Mouse (Mus musculus) midbrain, embryonic 14.5 days (tissue): ENCODE results near the gene Prkca. TPM values are rescaled to one million over a fixed set of nuclear protein-coding genes. Genes with fewer than 3 reads are reported as not detected.

ENCODE experiments used
- ATAC-seq: fragments of 200-750 bp; cut with Nextera tagmentation; 2 replicates; pipeline ENCODE4 v1.8.0; 2017; ENCODE audit warnings: moderate number of reproducible peaks, moderate library complexity; ENCODE audit not compliant: low FRiP score, low TSS enrichment
- DNase-seq: peaks from one replicate; pipeline ENCODE4 v3.0.0-alpha.2; 2015
- H3K27ac ChIP-seq: fragments of 300-500 bp; sonication (generic); replicated peaks from 2 replicates; pipeline ENCODE4 v1.5.1; 2014; ENCODE audit warnings: mild to moderate bottlenecking, low read depth, low read length, moderate library complexity
- H3K27me3 ChIP-seq: fragments of 300-500 bp; sonication (generic); 2 replicates; pipeline ENCODE4 v1.6.1; 2014; ENCODE audit warnings: low read length, control low read depth, mixed read lengths; ENCODE audit not compliant: control insufficient read depth, insufficient read depth
- H3K36me3 ChIP-seq: fragments of 300-500 bp; sonication (generic); 2 replicates; pipeline ENCODE4 v1.6.1; 2014; ENCODE audit warnings: low read length, control low read depth; ENCODE audit not compliant: control insufficient read depth, insufficient read depth
- H3K4me1 ChIP-seq: fragments of 300-500 bp; sonication (generic); 2 replicates; pipeline ENCODE4 v1.6.1; 2014; ENCODE audit warnings: mild to moderate bottlenecking, antibody characterized with exemption, low read length, control low read depth; ENCODE audit not compliant: control insufficient read depth, insufficient read depth
- H3K4me2 ChIP-seq: fragments of 300-500 bp; sonication (generic); 2 replicates; pipeline ENCODE4 v1.6.1; 2014; ENCODE audit warnings: mild to moderate bottlenecking, low read length, moderate library complexity
- H3K4me3 ChIP-seq: fragments of 300-500 bp; sonication (generic); replicated peaks from 2 replicates; pipeline ENCODE4 v1.5.1; 2014; ENCODE audit warnings: low read depth, low read length
- H3K9ac ChIP-seq: fragments of 300-500 bp; sonication (generic); replicated peaks from 2 replicates; pipeline ENCODE4 v1.6.1; 2014; ENCODE audit warnings: mild to moderate bottlenecking, low read length, moderate library complexity
- H3K9me3 ChIP-seq: fragments of 300-500 bp; sonication (generic); 2 replicates; pipeline ENCODE4 v1.6.1; 2016; ENCODE audit warnings: low read length, control low read depth, mixed read lengths; ENCODE audit not compliant: control insufficient read depth
- WGBS: fragments of 180-500 bp; shearing (Covaris S2); extraction: QIAGEN DNeasy Blood & Tissue Kit; methylation state at CpG from one replicate; pipeline ENCODE4 v1.1.7; 2014; 5-methylcytosine and 5-hydroxymethylcytosine counted together
- polyA plus RNA-seq: library from polyadenylated mRNA; unstranded; fragments of >200 nt; fragmentation: Nextera tagmentation; extraction: Ambion mirVana; gene quantifications from 2 replicates; pipeline ENCODE4 v1.2.1, GENCODE M21; 2014

Prkca gene
- polyA plus RNA-seq, 1 experiment from 2014 or later, result 7.6 TPM

DNA sequence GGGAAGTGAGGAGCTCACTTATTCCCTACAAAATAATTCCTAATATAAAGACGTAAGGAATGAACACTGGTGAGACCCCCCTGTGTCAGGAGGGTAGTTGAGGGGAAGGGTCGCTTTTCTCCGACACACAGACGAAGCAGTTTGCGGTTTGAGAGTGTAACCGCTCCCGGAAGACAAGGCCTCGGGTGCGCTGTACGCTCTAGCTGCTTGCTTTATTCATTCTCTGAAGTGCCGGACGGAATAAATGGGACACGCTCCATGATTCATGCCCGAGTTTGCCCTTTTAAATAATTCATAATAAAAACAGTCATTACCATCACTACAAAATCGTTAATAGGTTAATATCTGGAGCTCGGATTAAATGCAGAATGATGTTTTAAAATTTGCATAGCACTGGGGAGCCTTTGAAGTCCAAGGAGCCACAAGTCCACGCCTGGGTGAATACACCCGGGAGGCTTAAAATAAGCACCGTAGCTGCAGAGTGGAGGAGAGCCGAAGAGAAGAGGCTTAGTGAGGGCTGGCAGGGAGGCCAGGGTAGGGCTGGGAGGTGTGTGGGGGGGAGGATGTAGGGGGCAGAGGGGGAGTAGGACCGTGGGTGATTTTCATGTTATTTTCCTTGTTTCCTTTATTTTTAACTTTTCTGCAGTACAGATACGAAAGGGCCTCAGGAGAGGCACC lies 364.1 kb downstream of the Prkca start:
- Histone ChIP-seq H3K9me3 (no peaks in the 10 kb centered on the region), H3K9ac (no peak overlapping the region; the same call in 1 of the 2 replicates), H3K36me3 (peaks cover 9% of the 10 kb centered on the region; the same call in 1 of the 2 replicates), H3K4me2 (peak overlapping the region; percentile 28), H3K4me3 (no peak overlapping the region), H3K4me1 (peaks cover 19% of the 10 kb centered on the region), H3K27me3 (no peaks in the 10 kb centered on the region), H3K27ac (peak overlapping the region; percentile 68)
- ATAC-seq, result peak; percentile 67; the same call in 1 of the 2 replicates
- WGBS, result 4% methylated on average over 22 of the region's 22 CpGs
- DNase-seq, result peak; percentile 79

DNA sequence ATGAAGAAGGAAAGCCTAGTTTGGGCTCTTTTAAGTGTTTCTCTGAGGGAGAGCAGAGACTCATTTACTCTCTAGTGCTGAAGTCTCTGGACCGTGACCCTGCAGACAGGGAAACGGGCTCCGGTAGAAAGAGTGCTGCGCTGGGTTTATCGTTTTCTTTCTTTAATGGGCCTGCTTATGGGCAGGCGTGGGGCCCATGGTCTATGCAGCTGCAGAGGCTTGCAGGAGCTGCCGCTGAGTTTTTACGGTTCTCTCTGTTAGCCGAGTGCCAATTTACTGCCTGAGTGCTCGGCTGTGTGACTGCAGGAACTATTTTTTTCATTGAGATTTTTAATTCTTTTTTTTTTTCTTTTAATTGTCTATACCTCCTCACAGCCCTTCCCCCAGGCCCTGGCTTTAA lies 373.8 kb downstream of the Prkca start:
- WGBS, result 22% methylated on average over 10 of the region's 10 CpGs
- no peak overlapping the region for H3K9ac ChIP-seq

DNA sequence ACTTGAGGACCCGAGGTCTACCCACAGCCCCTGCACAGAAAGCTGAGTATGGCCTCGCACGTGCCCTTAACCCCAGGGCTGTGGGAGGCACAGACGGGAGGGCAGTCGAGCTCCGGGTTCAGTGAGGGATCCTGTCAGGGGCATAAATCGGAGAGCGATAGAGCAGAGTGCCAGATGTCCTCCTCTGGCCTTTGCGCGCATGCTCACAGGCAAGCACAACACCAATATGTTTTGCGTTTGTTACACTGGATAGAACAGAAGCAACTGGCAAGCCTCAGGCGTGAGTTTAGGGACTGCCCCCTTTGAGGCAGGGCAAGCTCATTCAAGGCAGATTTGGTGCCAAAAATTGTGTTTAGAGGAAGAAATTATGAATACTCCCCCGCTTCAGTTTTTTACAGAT lies 375.6 kb downstream of the Prkca start:
- Histone ChIP-seq H3K4me2 (no peak overlapping the region), H3K27ac (no peak overlapping the region), H3K27me3 (no peaks in the 10 kb centered on the region), H3K36me3 (no peaks in the 10 kb centered on the region), H3K4me3 (no peak overlapping the region), H3K9me3 (no peaks in the 10 kb centered on the region), H3K4me1 (peaks cover 16% of the 10 kb centered on the region; the same call in 1 of the 2 replicates), H3K9ac (no peak overlapping the region)
- no peak for ATAC-seq
- no peak for DNase-seq
- WGBS, result 74% methylated on average over 13 of the region's 13 CpGs

More for the DNA sequence above, 373.8 kb downstream of the Prkca start:
- H3K4me1 ChIP-seq, result peaks cover 16% of the 10 kb centered on the region; the same call in 1 of the 2 replicates
- ATAC-seq (no peak), DNase-seq (peak; percentile 42)
- H3K36me3 ChIP-seq, result 0 out of 2 replicates have a peak, but pooled peaks cover 2% of the 10 kb centered on the region
- H3K9me3 ChIP-seq, result no peaks in the 10 kb centered on the region
- no peak overlapping the region for H3K4me3 ChIP-seq
- no peaks in the 10 kb centered on the region for H3K27me3 ChIP-seq
- no peak overlapping the region for H3K4me2 ChIP-seq
- no peak overlapping the region for H3K27ac ChIP-seq

DNA sequence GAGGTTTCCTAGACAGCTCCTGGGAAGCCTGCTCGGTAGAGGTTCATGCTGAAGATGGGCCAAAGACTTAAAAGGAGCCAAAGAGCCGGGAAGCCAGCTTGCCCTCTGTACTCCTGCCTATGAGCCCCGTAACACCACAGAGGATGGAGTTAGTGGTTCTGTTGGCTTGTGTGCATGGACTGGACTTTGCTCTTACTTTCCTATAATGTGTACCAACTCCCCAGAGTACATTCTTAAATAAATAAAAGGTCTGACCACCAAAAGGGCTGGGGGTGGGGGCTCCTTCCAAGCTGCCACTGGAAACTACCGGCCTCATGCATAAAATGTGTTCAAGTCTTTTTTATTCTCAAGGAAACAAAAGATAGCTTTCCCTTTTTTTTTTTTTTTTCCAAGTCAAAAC lies 377.5 kb downstream of the Prkca start:
- ATAC-seq (no peak), DNase-seq (no peak)
- 87% methylated on average over 4 of the region's 4 CpGs for WGBS
- Histone ChIP-seq H3K4me1 (peaks cover 16% of the 10 kb centered on the region; the same call in 1 of the 2 replicates), H3K9ac (no peak overlapping the region), H3K9me3 (no peaks in the 10 kb centered on the region), H3K27ac (no peak overlapping the region), H3K4me2 (no peak overlapping the region), H3K36me3 (no peaks in the 10 kb centered on the region), H3K27me3 (no peaks in the 10 kb centered on the region), H3K4me3 (no peak overlapping the region)

DNA sequence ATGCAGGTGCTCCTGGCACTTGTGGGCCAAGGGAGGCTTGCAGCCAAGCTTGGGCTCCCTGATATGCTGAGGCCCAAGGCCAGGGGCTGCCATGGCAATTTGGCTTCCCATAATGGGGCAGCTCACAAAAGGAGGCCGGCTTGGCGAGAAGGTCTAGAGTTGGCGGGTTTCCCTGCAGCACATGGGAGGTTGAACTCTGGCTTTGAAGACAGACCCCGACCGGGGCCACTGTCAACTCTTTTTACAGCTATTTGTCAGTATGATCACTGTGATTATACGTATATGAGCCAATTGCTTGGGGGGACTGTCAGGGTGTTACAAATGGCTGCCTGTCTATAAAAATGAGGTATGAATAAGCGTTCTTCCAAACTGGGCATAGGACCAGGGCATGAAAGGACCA lies 378.3 kb downstream of the Prkca start:
- H3K9ac ChIP-seq, result no peak overlapping the region
- H3K4me1 ChIP-seq, result peaks cover 13% of the 10 kb centered on the region; the same call in 1 of the 2 replicates
- H3K36me3 ChIP-seq, result no peaks in the 10 kb centered on the region
- ATAC-seq (peak; percentile 43; the same call in 1 of the 2 replicates), DNase-seq (peak; percentile 69)
- H3K4me2 ChIP-seq, result no peak overlapping the region
- no peaks in the 10 kb centered on the region for H3K9me3 ChIP-seq
- 75% methylated on average over 7 of the region's 7 CpGs for WGBS
- H3K4me3 ChIP-seq, result no peak overlapping the region
- no peak overlapping the region for H3K27ac ChIP-seq
- no peaks in the 10 kb centered on the region for H3K27me3 ChIP-seq

DNA sequence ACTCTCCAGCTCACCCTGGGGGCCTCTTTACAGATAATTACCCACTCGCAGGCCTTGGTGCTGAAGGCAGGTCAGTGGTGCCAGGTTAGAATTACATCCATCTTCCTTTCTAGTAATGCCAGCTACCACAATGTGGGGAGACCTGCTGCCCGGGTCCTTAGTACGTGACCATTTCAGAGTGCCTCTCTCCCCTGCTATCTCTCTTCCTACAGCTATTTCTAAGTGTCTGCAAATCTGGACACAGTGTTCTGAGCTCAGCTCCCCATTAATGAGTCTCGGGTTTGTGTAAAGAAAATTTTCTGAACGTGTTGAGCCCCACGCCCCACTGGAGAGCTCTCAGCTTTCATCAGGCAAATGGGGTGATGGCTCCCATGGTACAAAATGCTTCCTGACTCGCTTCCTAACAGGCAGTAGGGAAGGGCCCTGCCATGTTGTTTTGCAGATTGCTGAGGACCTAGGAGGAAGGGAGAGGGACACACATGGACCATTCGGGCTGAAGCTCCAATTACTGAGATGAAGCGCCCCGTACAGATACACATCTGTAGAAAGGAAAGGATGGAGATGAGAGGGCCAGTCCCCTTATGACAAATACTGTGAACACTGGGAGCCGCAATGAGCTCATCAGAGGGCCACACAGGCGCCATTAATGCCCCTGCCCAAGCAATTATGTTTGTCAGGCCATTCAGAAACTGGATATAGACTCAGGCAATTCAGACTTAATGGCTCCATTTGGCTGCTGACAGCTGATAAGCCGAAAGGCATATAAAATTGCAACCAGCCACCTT lies 386.0 kb downstream of the Prkca start:
- Histone ChIP-seq H3K36me3 (0 out of 2 replicates have a peak, but pooled peaks cover 4% of the 10 kb centered on the region), H3K9me3 (no peaks in the 10 kb centered on the region), H3K4me1 (no peaks in the 10 kb centered on the region), H3K27ac (peak overlapping the region; percentile 42), H3K27me3 (no peaks in the 10 kb centered on the region), H3K4me3 (no peak overlapping the region), H3K9ac (no peak overlapping the region), H3K4me2 (no peak overlapping the region)
- WGBS, result 80% methylated on average over 13 of the region's 13 CpGs
- DNase-seq, result no peak
- ATAC-seq, result no peak

DNA sequence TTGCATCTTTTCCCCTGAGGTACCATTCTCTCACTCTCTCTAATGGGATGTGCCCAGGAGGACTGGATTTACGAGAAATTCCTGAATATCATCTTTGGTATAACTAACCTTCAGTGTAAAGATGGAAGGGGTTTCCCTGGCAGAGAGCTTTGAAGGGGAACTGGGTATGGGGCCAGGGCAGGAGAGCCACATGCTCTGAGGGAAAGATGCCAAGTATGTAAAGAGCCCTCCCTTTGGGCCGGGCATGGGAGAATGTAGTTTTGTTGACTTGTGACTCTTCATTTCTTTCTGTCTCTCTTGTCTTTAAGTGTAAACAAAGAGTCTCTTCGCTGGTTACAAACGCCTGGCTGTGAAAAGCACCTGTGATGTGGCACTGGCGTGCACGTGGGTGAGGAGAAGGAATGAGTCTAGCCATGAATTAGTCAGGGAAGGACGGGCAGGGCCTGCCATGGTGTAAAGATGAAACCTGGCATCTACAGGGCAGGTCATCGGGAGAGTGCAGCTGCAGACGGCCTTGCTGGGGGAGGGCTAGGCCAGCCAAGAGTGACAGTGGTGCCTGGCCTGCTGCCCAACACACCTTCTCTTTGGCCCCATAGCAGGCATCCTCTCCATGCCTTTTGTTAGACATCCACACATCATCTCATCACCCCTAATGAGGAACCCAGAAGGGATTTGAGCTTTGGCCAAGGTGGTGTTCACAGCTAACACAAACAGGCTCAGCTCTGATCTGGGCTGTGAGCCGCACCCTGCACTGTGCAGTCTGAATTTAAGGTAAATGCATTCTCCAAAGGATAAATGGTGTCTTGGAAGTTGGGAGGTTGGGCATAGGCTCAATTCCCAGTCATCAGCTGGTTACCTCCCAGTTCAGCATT lies 388.3 kb downstream of the Prkca start:
- Histone ChIP-seq H3K27ac (no peak overlapping the region), H3K4me1 (no peaks in the 10 kb centered on the region), H3K9ac (no peak overlapping the region), H3K4me2 (no peak overlapping the region), H3K36me3 (0 out of 2 replicates have a peak, but pooled peaks cover 7% of the 10 kb centered on the region), H3K27me3 (no peaks in the 10 kb centered on the region), H3K9me3 (no peaks in the 10 kb centered on the region), H3K4me3 (no peak overlapping the region)
- 87% methylated on average over 10 of the region's 10 CpGs for WGBS
- ATAC-seq (no peak), DNase-seq (no peak)

DNA sequence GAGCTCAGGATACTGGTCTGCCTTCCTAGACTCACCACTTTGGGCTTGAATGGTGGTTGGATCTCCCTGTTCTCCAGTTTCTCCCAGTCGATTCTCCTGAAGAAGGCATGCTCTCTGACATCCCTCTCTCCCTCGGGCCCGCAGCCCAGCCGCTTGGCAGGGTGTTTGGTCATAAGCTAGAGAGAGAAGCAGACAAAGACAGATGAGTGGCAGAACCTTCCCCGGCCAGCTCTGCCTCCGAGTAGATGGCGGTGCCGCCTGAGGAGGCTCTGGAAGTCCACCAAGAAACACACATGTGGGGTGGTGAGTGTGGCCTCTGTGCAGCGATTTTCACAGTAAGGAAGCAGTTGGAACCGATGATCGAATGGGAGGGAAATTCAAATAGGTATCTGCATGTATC lies 392.3 kb downstream of the Prkca start:
- no peak overlapping the region for H3K9ac ChIP-seq
- no peak overlapping the region for H3K4me2 ChIP-seq
- H3K4me3 ChIP-seq, result no peak overlapping the region
- H3K27ac ChIP-seq, result no peak overlapping the region
- 90% methylated on average over 11 of the region's 11 CpGs for WGBS
- DNase-seq (no peak), ATAC-seq (no peak)
- H3K9me3 ChIP-seq, result no peaks in the 10 kb centered on the region
- 0 out of 2 replicates have a peak, but pooled peaks cover 2% of the 10 kb centered on the region for H3K4me1 ChIP-seq
- H3K36me3 ChIP-seq, result 0 out of 2 replicates have a peak, but pooled peaks cover 3% of the 10 kb centered on the region
- no peaks in the 10 kb centered on the region for H3K27me3 ChIP-seq
